Mouse (Mus musculus) intestine, embryonic 14.5 days (tissue): Measurements from ENCODE around the gene Cd5l. TPM values are rescaled to one million over a fixed set of nuclear protein-coding genes. Genes with fewer than 3 reads are reported as not detected.

Experiments
- ATAC-seq: fragments of 200-750 bp; cut with Nextera tagmentation; replicated peaks from 2 replicates; pipeline ENCODE4 v1.8.0; 2017; ENCODE audit warnings: low read depth, moderate number of reproducible peaks, moderate TSS enrichment, moderate library complexity; ENCODE audit not compliant: low FRiP score, low TSS enrichment
- DNase-seq: peaks from one replicate; pipeline ENCODE4 v3.0.0-alpha.2; 2018; ENCODE audit warnings: low spot score
- H3K27ac ChIP-seq: fragments of 300-500 bp; sonication (generic); 2 replicates; pipeline ENCODE4 v1.5.1; 2014; ENCODE audit warnings: low read depth, mild to moderate bottlenecking, control low read depth
- H3K27me3 ChIP-seq: fragments of 300-500 bp; sonication (generic); replicated peaks from 2 replicates; pipeline ENCODE4 v1.6.1; 2014; ENCODE audit warnings: low read length, control low read depth; ENCODE audit not compliant: control insufficient read depth, insufficient read depth
- H3K36me3 ChIP-seq: fragments of 300-500 bp; sonication (generic); 2 replicates; pipeline ENCODE4 v1.6.1; 2014; ENCODE audit warnings: low read length, control low read depth; ENCODE audit not compliant: control insufficient read depth, insufficient read depth
- H3K4me1 ChIP-seq: fragments of 300-500 bp; sonication (generic); replicated peaks from 2 replicates; pipeline ENCODE4 v1.6.1; 2014; ENCODE audit warnings: low read length, control low read depth, mixed read lengths; ENCODE audit not compliant: control insufficient read depth, insufficient read depth
- H3K4me2 ChIP-seq: fragments of 300-500 bp; sonication (generic); 2 replicates; pipeline ENCODE4 v1.6.1; 2014; ENCODE audit warnings: low read length
- H3K4me3 ChIP-seq: fragments of 300-500 bp; sonication (generic); 2 replicates; pipeline ENCODE4 v1.5.1; 2014; ENCODE audit warnings: low read depth, low read length, control low read depth, mixed read lengths
- H3K9ac ChIP-seq: fragments of 300-500 bp; sonication (generic); 2 replicates; pipeline ENCODE4 v1.6.1; 2014; ENCODE audit warnings: mild to moderate bottlenecking, low read length
- H3K9me3 ChIP-seq: fragments of 300-500 bp; sonication (generic); 2 replicates; pipeline ENCODE4 v1.6.1; 2016; ENCODE audit warnings: low read length, control low read depth; ENCODE audit not compliant: control insufficient read depth
- WGBS: fragments of 180-500 bp; shearing (Covaris S2); extraction: QIAGEN DNeasy Blood & Tissue Kit; methylation state at CpG from one replicate; pipeline ENCODE4 v1.1.7; 2014; 5-methylcytosine and 5-hydroxymethylcytosine counted together
- polyA plus RNA-seq: library from polyadenylated mRNA; unstranded; fragments of >200 nt; fragmentation: Nextera tagmentation; extraction: Ambion mirVana; gene quantifications from 2 replicates; pipeline ENCODE4 v1.2.1, GENCODE M21; 2014

Gene Cd5l
- polyA plus RNA-seq, 1 experiment from 2014 or later, result 0.11 TPM

GRCm38 (mm10) chr3:87385105-87385504 is 27.4 kb downstream of the Cd5l start:
- H3K4me2 ChIP-seq, result no peak overlapping the region
- H3K27ac ChIP-seq, result no peak overlapping the region
- H3K27me3 ChIP-seq, result no peaks in the 10 kb centered on the region
- ATAC-seq (no peak), DNase-seq (no peak)
- no peaks in the 10 kb centered on the region for H3K4me1 ChIP-seq
- no peak overlapping the region for H3K4me3 ChIP-seq
- H3K9me3 ChIP-seq, result no peaks in the 10 kb centered on the region
- 79% methylated on average over 9 of the region's 9 CpGs for WGBS
- no peaks in the 10 kb centered on the region for H3K36me3 ChIP-seq
- no peak overlapping the region for H3K9ac ChIP-seq

- Histone ChIP-seq H3K9ac (no peak overlapping the region), H3K27ac (peak overlapping the region; percentile 69), H3K36me3 (no peaks in the 10 kb centered on the region), H3K4me2 (no peak overlapping the region), H3K27me3 (no peaks in the 10 kb centered on the region), H3K9me3 (no peaks in the 10 kb centered on the region), H3K4me3 (no peak overlapping the region), H3K4me1 (no peaks in the 10 kb centered on the region)
- DNase-seq, result no peak
- 0 out of 2 replicates have a peak, but pooled peaks have one; percentile 47 for ATAC-seq
- WGBS, result 46% methylated on average over 1 of the region's 1 CpGs
Observed at GRCm38 (mm10) chr3:87390935-87391334, 33.3 kb downstream of the Cd5l start.

GRCm38 (mm10) chr3:87398809-87399208 is 41.1 kb downstream of the Cd5l start:
- Histone ChIP-seq H3K4me1 (no peaks in the 10 kb centered on the region), H3K4me2 (no peak overlapping the region), H3K36me3 (no peaks in the 10 kb centered on the region), H3K27me3 (no peaks in the 10 kb centered on the region), H3K9me3 (no peaks in the 10 kb centered on the region), H3K9ac (no peak overlapping the region), H3K27ac (no peak overlapping the region), H3K4me3 (no peak overlapping the region)
- 68% methylated on average over 4 of the region's 4 CpGs for WGBS
- DNase-seq (no peak), ATAC-seq (no peak)

- Histone ChIP-seq H3K9me3 (no peaks in the 10 kb centered on the region), H3K4me3 (no peak overlapping the region), H3K27me3 (no peaks in the 10 kb centered on the region), H3K36me3 (no peaks in the 10 kb centered on the region), H3K4me1 (no peaks in the 10 kb centered on the region), H3K27ac (no peak overlapping the region), H3K4me2 (no peak overlapping the region), H3K9ac (no peak overlapping the region)
- DNase-seq (peak; percentile 29), ATAC-seq (no peak)
- 81% methylated on average over 4 of the region's 4 CpGs for WGBS
Observed at GRCm38 (mm10) chr3:87399906-87400305, 42.2 kb downstream of the Cd5l start.

GRCm38 (mm10) chr3:87401321-87401720 is 43.6 kb downstream of the Cd5l start:
- Histone ChIP-seq H3K4me1 (no peaks in the 10 kb centered on the region), H3K4me3 (no peak overlapping the region), H3K4me2 (no peak overlapping the region), H3K27ac (no peak overlapping the region), H3K9ac (no peak overlapping the region), H3K9me3 (no peaks in the 10 kb centered on the region), H3K36me3 (no peaks in the 10 kb centered on the region), H3K27me3 (no peaks in the 10 kb centered on the region)
- WGBS, result 55% methylated on average over 5 of the region's 5 CpGs
- no peak for ATAC-seq
- DNase-seq, result no peak

- WGBS, result 20% methylated on average over 4 of the region's 4 CpGs
Observed at GRCm38 (mm10) chr3:87408171-87408570, 50.5 kb downstream of the Cd5l start.

GRCm38 (mm10) chr3:87409196-87409935 is 51.7 kb downstream of the Cd5l start:
- 91% methylated on average over 4 of the region's 4 CpGs for WGBS

More at GRCm38 (mm10) chr3:87408171-87408570, 50.5 kb downstream of the Cd5l start:
- no peak overlapping the region for H3K4me2 ChIP-seq
- ATAC-seq, result no peak
- H3K27me3 ChIP-seq, result no peaks in the 10 kb centered on the region
- no peaks in the 10 kb centered on the region for H3K36me3 ChIP-seq
- no peaks in the 10 kb centered on the region for H3K9me3 ChIP-seq
- H3K27ac ChIP-seq, result no peak overlapping the region
- no peak overlapping the region for H3K4me3 ChIP-seq
- DNase-seq, result peak; percentile 54
- no peak overlapping the region for H3K9ac ChIP-seq
- no peaks in the 10 kb centered on the region for H3K4me1 ChIP-seq

GRCm38 (mm10) chr3:87410605-87411004 is 52.9 kb downstream of the Cd5l start:
- Histone ChIP-seq H3K9ac (no peak overlapping the region), H3K4me3 (no peak overlapping the region), H3K27me3 (no peaks in the 10 kb centered on the region), H3K9me3 (no peaks in the 10 kb centered on the region), H3K27ac (no peak overlapping the region), H3K36me3 (no peaks in the 10 kb centered on the region), H3K4me1 (no peaks in the 10 kb centered on the region), H3K4me2 (no peak overlapping the region)
- WGBS, result 79% methylated on average over 6 of the region's 6 CpGs
- no peak for ATAC-seq
- DNase-seq, result peak; percentile 7

More at GRCm38 (mm10) chr3:87409196-87409935, 51.7 kb downstream of the Cd5l start:
- no peak overlapping the region for H3K4me3 ChIP-seq
- no peaks in the 10 kb centered on the region for H3K36me3 ChIP-seq
- H3K4me2 ChIP-seq, result no peak overlapping the region
- DNase-seq (peak; percentile 33), ATAC-seq (no peak)
- H3K9ac ChIP-seq, result no peak overlapping the region
- H3K4me1 ChIP-seq, result no peaks in the 10 kb centered on the region
- no peaks in the 10 kb centered on the region for H3K27me3 ChIP-seq
- H3K9me3 ChIP-seq, result no peaks in the 10 kb centered on the region
- no peak overlapping the region for H3K27ac ChIP-seq

- Histone ChIP-seq H3K27ac (no peak overlapping the region), H3K9me3 (no peaks in the 10 kb centered on the region), H3K27me3 (no peaks in the 10 kb centered on the region), H3K9ac (no peak overlapping the region), H3K4me2 (no peak overlapping the region; the same call in 1 of the 2 replicates), H3K4me1 (no peaks in the 10 kb centered on the region), H3K4me3 (no peak overlapping the region), H3K36me3 (no peaks in the 10 kb centered on the region)
- DNase-seq (peak; percentile 70), ATAC-seq (peak; percentile 58; the same call in 1 of the 2 replicates)
- whole genome bisulfite sequencing, result 10% methylated on average over 12 of the region's 12 CpGs
Observed at GRCm38 (mm10) chr3:87411150-87411549, 53.5 kb downstream of the Cd5l start.
